Mouse (Mus musculus) kidney, adult 2 months (tissue): ENCODE measurements around the gene Nrsn2. TPM values are rescaled to one million over a fixed set of nuclear protein-coding genes. Genes with fewer than 3 reads are reported as not detected.

Source experiments
- DNase-seq: peaks from one replicate; pipeline ENCODE4 v3.0.0; 2021
- H3K27ac ChIP-seq: fragments of 200-500 bp; 2 replicates; pipeline ENCODE4 v1.5.1; 2012; ENCODE audit warnings: low read depth, low read length, control low read depth, inconsistent platforms; ENCODE audit not compliant: insufficient read depth
- H3K27me3 ChIP-seq: fragments of 200-500 bp; replicated peaks from 2 replicates; pipeline ENCODE4 v1.6.1; 2012; ENCODE audit warnings: mild to moderate bottlenecking, moderate library complexity, low read length, inconsistent platforms; ENCODE audit not compliant: control insufficient read depth, insufficient read depth
- H3K36me3 ChIP-seq: fragments of 200-500 bp; 2 replicates; pipeline ENCODE4 v1.6.1; 2012; ENCODE audit warnings: mild to moderate bottlenecking, moderate library complexity, low read length, inconsistent platforms; ENCODE audit not compliant: control insufficient read depth, insufficient read depth
- H3K4me1 ChIP-seq: fragments of 200-500 bp; 2 replicates; pipeline ENCODE4 v1.6.1; 2011; ENCODE audit warnings: low read length; ENCODE audit not compliant: control insufficient read depth, insufficient read depth
- H3K4me3 ChIP-seq: fragments of 200-500 bp; 2 replicates; pipeline ENCODE4 v1.5.1; 2011; ENCODE audit warnings: mild to moderate bottlenecking, low read depth, low read length, control low read depth; ENCODE audit not compliant: insufficient read depth
- CTCF ChIP-seq: fragments of 200-500 bp; conservative IDR thresholded peaks from 2 replicates; pipeline ENCODE4 v1.5.1; 2011; ENCODE audit warnings: low read depth, mild to moderate bottlenecking, control low read depth, low read length, moderate library complexity, mixed read lengths; ENCODE audit not compliant: insufficient read depth, insufficient read length
- POLR2A ChIP-seq: fragments of 200-500 bp; IDR thresholded peaks from one replicate; pipeline ENCODE4 v1.6.1; 2011; ENCODE audit warnings: low read depth, low read length, control low read depth
- WGBS: fragments of 180-500 bp; shearing (Covaris S2); methylation state at CpG from one replicate; pipeline ENCODE4 v1.1.7; 2018; 5-methylcytosine and 5-hydroxymethylcytosine counted together
- polyA plus RNA-seq: library from polyadenylated mRNA; depleted of rRNA; stranded (reverse); fragments of >200 nt; gene quantifications from 2 replicates; pipeline ENCODE4 v1.2.3, GENCODE M21; 2012

Nrsn2 gene
- polyA plus RNA-seq, 1 experiment = 0.50 TPM

- 18% methylated on average over 21 of the region's 21 CpGs for WGBS
- Histone ChIP-seq H3K36me3 (no peaks in the 10 kb centered on the region), H3K27me3 (no peaks in the 10 kb centered on the region), H3K27ac (no peak overlapping the region), H3K4me1 (no peaks in the 10 kb centered on the region), H3K4me3 (no peak overlapping the region)
- DNase-seq = no peak
- no peak for TF ChIP-seq CTCF
- TF ChIP-seq POLR2A = no peak
These were observed 640 bp downstream of the Nrsn2 start for GRCm38 (mm10) chr2:152375652-152376344.

DNA sequence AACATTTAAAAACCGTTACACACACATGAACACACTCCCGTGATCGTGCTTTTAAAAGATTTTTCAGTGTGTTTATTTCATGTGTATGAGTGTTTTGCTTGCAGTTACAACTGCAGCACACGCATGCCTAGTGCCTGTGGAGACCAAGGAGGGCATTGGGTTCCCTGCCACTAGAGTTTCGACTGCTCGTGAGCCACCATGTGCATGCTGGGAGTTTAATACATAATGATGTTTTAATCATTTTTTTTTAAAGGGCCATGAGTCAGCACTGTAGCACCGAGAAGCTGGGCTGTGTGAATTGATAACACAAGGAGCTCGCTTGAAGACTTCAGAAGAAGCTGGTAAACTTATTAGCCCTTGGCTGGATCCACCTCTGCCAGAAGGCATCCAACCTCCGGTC, 2.9 kb downstream of the Nrsn2 start:
- Histone ChIP-seq H3K27me3 (no peaks in the 10 kb centered on the region), H3K4me1 (no peaks in the 10 kb centered on the region), H3K4me3 (no peak overlapping the region), H3K36me3 (no peaks in the 10 kb centered on the region), H3K27ac (no peak overlapping the region)
- DNase-seq = no peak
- TF ChIP-seq CTCF = no peak
- TF ChIP-seq POLR2A = no peak
- WGBS = 79% methylated on average over 9 of the region's 9 CpGs

GRCm38 (mm10) chr2:152372661-152373060, 3.8 kb downstream of the Nrsn2 start:
- Histone ChIP-seq H3K27ac (no peak overlapping the region), H3K27me3 (no peaks in the 10 kb centered on the region), H3K36me3 (no peaks in the 10 kb centered on the region), H3K4me3 (no peak overlapping the region), H3K4me1 (no peaks in the 10 kb centered on the region)
- WGBS = 60% methylated on average over 4 of the region's 4 CpGs
- TF ChIP-seq POLR2A (no peak), CTCF (no peak)
- DNase-seq = no peak

DNA sequence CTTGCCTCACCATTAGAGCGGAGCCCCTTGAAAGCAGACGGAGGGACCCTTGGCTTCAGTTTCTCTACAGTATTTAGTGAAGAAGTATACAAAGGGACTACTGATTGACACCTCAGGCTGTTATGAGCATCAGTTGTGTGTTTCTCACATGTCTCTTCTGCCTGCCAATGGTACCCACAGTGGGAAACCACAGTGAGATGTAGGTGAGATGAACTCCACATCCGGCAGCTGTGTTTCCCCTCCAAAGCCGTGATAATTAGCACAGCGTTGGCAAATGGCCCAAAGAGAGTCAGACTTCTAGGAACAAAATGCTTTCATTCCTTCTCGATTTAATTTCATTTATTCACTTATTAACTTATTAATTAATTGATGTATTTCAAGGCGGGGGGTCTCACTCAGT, 4.3 kb downstream of the Nrsn2 start:
- Histone ChIP-seq H3K27me3 (no peaks in the 10 kb centered on the region), H3K27ac (no peak overlapping the region), H3K4me1 (no peaks in the 10 kb centered on the region), H3K36me3 (no peaks in the 10 kb centered on the region), H3K4me3 (no peak overlapping the region)
- DNase-seq = no peak
- WGBS = 76% methylated on average over 7 of the region's 7 CpGs
- no peak for TF ChIP-seq CTCF

- peak; percentile 51 for DNase-seq
- Histone ChIP-seq H3K36me3 (no peaks in the 10 kb centered on the region), H3K4me1 (peaks cover 3% of the 10 kb centered on the region; the same call in 1 of the 2 replicates), H3K27ac (no peak overlapping the region), H3K27me3 (no peaks in the 10 kb centered on the region), H3K4me3 (no peak overlapping the region)
- WGBS = 30% methylated on average over 14 of the region's 14 CpGs
- TF ChIP-seq POLR2A = no peak
- TF ChIP-seq CTCF = peak; percentile 89
These were observed 7.8 kb downstream of the Nrsn2 start for GRCm38 (mm10) chr2:152368532-152369140.

DNA sequence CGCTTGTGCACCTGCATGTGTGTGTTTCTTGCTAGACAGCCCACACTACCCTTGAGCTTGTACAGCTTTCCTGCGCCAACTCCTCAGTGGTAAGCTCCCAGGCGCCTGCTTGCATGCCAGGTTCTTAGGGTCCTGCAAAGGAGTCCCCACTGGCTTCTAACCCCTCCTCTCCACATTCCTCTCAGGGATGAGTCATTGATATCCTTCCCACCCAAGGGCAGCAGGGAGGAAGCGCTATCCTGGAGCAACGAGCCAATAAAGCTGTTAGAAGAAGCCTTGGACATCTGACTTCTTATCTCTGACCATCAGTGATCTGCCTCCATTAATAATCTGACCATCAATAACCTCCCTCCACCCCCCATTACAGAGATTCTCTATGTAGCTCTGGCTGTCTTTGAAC, 8.5 kb downstream of the Nrsn2 start:
- peak; percentile 17 for DNase-seq
- 72% methylated on average over 5 of the region's 5 CpGs for WGBS
- no peaks in the 10 kb centered on the region for H3K36me3 ChIP-seq
- H3K4me1 ChIP-seq = peaks cover 5% of the 10 kb centered on the region; the same call in 1 of the 2 replicates
- no peaks in the 10 kb centered on the region for H3K27me3 ChIP-seq
- TF ChIP-seq POLR2A = no peak
- no peak for TF ChIP-seq CTCF
- no peak overlapping the region for H3K27ac ChIP-seq
- H3K4me3 ChIP-seq = no peak overlapping the region

GRCm38 (mm10) chr2:152363245-152364147, 12.9 kb downstream of the Nrsn2 start:
- Histone ChIP-seq H3K27ac (no peak overlapping the region), H3K4me3 (no peak overlapping the region), H3K4me1 (peaks cover 7% of the 10 kb centered on the region; the same call in 1 of the 2 replicates), H3K27me3 (no peaks in the 10 kb centered on the region), H3K36me3 (no peaks in the 10 kb centered on the region)
- peak; percentile 95 for DNase-seq
- 9% methylated on average over 17 of the region's 17 CpGs for WGBS
- TF ChIP-seq POLR2A = no peak
- peak; percentile 89 for TF ChIP-seq CTCF
